Mouse (Mus musculus) CD4-positive, CD25-positive, alpha-beta regulatory T cell, adult 4 months (primary cell): ENCODE data around the gene Krba1. TPM values are rescaled to one million over a fixed set of nuclear protein-coding genes. Genes with fewer than 3 reads are reported as not detected.

Source experiments
- ATAC-seq: one replicate; pipeline ENCODE4 v1.8.0; 2017
- polyA plus RNA-seq, 2 experiments: library from polyadenylated mRNA; unstranded; fragments of 100-300 nt; shearing (Covaris generic); gene quantifications; one replicate each; pipeline ENCODE4 v1.2.1; 2017

Gene Krba1
- 10 to 100 TPM; 11.9 to 22.8 TPM for polyA plus RNA-seq

DNA sequence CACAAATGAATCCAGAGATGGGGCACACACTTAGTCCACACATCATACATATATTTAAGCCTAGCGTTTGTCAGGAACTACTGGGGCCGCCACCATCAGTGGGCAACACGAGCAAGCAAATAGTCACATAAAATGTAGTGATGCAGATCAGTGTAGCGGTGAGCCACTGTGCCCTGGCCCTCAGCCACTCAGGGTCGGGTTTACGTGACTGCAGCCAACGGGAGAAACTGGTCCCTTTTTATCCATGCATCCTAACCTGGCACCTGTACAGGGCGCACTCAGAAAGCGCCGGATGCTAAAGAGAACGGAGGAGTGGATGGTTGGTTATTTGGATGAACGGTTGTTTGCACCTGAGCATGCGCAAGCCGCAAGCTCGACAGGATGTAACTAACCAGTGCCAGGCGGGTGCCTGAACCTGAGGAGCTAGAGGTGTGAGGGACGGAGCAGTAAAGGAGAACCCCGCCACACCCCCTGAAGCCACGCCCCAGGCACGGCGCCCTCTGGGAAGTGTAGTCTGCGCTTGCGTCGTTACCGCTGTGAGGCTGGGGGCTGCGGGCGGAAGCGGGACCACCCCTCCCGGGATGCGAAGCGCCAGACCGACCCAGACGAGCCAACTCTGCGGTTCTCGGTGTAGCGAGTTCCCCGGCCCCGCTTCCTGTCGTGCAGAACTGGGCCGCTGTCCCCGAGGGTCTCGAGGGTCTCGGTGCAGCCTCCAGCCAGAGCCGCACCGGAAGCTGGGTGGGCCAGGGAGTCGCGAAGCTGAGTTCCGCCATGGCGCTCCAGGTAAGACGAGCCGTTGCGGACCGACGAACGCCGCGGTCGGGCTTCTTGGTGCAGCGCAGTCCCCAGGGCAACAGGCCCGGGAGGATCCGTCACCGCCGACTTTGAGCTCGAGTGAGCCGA, at the start of gene Krba1:
Gene Krba1, plus strand, starts transcription at position 482 of the 903 bp plus-strand sequence.
- ATAC-seq: peak; percentile 97

- peak; percentile 77 for ATAC-seq
Measured at GRCm38 (mm10) chr6:48358897-48359296, 36.5 kb upstream of the Krba1 start.

DNA sequence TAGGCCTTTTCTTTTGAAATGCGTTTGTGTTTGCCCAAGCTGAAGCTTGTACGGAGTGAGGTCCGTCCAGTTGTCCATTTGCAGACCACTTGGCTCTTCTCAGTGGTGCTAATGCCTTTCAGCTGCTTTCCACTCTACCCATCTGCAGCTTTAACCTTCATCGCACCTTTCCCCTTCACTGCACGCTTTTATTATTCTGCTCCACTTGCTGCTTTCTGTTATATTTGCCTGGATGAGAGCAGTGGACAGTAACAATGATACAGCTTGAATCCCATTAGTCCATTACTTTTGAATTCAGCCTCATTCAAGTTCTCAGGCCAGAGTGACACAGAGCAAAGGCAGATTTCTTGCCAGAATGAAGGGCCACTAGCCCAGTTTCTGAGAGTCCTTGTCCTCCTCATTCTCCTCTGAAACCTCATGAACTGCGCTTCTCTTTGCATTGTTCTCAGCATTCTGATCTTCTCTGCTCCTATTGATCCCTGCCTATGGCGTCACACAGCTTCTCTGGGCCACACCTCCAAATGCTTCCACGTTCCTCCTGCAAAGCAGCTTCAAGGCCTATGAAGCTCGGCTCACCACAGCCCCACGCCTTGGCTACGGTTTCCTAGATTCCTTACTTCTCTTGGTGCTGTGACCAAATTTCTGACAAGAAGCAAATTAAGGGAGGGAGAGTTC, 28.9 kb upstream of the Krba1 start:
- no peak for ATAC-seq

DNA sequence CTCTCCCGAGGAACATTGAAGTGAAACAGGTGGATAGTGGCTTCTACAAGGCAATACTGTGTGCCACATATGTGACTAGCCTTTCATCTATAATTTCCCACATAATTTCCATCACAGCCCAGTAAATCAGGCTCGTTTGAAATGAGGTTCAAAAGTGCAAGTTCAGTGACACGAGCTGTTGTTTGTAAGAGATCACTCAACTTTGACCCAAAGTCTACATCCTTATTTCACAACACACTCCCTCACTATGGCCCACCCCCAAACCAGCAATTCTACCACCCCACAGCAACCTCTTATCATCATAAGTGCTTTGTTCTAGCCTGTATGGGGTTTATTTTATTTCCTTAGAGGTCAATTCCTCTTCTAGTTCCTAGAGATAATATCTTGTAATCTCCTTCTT, 7.2 kb upstream of the Krba1 start:
- no peak for ATAC-seq

DNA sequence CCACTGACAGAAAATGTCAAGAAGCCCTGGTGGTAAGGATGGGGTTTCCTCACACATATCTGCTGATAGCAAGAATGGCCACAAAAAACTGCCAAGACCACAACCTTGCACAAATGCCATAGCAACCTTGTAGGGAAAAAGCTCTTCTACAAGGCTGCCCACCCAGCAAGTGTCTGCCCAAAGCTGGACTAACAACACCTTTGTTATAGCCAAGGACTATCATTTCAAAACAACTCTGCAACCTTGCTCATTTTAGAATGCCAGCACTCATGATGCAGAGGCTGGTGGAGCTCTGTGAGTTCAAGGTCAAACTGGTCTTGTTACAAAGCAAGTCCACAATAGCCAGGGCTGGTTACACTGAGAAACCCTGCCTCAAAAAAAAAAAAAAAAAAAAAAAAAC, 1.6 kb upstream of the Krba1 start:
- no peak for ATAC-seq

DNA sequence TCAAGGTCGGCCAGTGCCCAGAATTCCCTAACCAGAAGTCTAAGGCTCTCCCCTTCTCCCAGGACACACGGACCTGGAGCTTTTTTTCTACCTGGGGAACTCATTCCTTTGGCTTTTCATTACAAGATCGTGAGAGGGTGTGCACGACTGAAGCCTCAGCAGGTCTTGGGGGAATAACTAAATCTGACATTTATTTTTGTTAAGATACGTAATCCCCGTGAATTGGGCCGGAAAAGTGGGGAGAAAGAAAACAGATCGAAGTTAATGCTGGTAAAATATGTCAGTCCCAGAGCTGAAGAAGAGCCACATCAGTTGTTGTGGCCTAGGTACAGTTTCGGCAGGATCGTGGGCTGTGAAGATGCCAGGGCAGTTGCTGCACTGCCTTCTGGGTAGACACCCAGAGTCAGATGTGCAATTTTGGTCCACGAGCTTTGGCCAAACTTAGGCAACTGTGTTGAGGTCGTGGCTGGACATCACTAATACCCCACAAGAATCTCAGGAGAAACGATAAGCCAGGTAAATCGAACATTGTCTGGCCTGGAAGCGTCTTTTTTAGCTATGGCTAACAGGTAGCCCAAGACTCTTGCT, 716 bp downstream of the Krba1 start:
- no peak for ATAC-seq

DNA sequence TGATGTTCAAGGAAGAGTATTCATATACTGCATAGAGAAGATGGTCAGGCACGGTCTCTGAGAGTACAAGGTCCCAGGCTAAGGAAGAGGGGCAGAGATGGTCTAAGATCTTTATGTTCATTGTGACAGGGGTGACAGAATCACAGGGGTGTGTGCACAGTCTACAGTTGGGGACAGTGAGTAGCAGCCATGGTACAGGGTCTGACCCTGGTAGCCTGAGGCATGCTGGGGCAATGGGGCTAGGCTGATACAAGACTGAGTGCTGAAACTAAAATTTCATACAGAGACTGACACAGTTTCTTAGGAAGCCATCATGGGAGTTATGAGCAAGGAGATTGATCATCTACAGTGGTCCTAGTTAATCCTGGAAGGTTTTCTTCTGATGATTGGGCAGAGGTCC, 1.3 kb downstream of the Krba1 start:
- no peak for ATAC-seq

DNA sequence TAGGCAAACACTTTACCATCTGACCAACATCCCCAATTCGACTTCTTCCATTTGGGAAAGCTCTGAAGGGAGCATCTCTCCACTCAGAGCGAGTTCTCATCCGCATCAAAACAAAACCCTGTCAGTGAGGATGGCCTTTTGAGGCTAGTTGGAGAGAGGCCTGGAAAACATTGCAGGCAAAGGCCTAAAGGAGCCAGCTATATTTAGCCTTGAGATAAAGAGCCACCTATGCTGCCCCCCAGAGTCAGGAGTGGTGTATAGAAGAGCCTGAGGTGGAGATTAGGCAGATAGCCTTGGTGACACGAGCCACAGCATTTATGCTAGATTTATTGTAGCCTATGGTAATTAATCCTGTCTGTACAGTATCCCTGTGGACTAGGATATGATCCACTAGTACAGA, 1.9 kb downstream of the Krba1 start:
- no peak for ATAC-seq

DNA sequence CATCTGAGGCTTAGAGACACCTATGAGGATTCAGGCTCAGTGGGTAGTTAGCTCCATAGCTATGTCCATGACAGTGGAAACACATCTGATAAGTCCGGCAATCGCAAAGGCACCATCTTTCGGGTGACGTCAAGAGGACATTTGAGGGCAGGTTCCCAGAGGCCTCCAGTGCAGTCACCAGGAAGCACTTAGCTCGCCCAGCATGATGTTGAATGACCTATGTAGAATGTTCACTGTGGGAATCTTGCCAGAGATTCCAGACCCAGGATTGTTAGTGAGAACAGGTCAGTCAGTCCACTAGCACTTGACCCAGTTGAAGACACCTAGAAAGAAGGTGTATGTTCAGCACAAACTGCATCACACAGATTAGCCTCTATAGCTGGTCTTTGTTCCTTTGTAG, 4.5 kb downstream of the Krba1 start:
- ATAC-seq: no peak

- ATAC-seq: no peak
Measured at GRCm38 (mm10) chr6:48404071-48404470, 8.7 kb downstream of the Krba1 start.

DNA sequence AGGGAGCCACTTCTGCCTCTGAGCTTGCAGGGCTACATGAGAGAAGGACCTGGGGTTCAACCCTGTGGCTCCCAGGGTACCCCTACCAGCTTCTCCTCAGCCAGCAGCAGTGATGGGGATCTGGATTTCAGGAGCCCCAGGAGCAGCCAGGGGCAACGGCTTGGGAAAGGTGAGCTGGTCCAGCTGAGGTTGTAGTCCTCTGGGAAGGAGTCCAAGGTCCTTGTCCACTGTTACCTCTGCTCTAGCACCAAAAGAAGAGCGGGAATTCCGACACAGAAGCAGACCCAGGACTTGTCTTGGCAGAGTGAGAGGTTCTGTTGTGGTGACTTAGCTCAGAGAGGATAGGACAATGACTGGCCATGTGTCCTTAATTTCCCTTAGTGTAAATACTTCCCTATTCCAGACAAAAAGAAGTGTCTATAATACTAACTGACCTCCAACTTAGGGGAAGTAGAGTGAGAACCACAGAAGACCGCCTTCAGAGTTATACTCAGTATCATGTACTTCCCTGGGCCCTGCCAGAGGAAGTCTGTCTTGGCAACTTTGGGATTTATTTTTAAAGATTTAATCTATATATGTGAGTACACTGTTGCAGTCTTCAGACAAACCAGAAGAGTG, 14.4 kb downstream of the Krba1 start:
- no peak for ATAC-seq

DNA sequence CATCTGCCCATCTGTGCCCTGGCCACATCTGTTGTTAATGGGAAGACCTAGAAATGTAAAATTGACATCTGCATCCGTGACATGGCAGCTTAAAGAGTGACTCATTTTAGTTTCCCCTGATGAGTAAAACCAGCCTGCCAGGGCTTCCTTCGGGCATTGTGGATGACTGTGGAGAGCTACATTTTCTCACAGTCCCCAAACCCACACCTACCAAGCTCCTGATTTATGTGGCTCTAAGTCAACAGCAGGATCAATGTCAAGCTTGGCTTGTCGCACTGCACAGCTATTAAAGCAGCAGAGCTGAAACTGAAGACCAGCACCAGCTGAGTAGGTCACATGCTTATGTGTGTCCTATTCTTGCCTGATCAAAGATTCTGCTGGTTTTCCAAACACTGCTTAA, 15.2 kb downstream of the Krba1 start:
- ATAC-seq: no peak

DNA sequence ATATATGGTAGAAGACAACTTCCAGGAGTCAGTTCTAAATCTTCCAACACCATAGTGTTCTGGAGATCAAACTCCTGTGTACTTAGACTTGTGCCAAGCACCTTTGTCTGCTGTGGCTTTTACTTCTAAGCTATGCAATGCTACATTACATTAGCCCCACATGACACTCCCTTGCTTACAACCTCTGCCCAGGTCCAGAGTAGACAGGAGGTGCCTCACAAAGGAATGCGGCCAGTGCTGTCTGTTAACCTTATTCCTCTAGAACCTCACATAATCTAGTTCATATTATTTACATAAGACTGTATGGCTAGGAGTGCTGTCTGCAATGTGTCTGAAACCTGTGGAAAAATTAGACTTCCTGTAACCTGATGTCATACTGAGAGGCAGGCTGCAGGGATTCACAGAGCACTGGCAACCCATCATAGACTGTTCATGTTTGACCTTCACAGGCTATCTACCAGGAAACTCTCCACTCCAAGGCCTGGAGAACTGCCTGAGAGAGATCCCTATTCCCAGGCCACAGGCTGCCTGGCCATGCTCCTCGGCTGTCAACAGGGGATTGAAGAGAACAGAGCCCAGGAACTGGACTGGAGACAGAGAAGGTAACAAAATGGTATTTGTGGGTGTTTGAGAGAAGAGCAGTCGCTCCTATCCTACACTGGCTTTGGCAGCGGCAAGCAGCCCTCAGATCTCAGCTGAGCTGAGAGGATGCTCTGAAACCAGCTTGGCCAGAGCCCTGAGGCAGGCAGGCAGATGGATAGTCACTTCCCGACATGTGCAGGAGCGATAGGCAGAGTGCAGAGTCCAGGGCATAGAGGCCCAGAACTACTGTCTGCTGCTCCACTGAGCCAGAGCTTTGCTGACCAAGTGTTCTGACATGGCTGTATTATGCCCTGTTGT, 16.1 kb downstream of the Krba1 start:
- no peak for ATAC-seq

GRCm38 (mm10) chr6:48412147-48412546, 16.8 kb downstream of the Krba1 start:
- no peak for ATAC-seq

- ATAC-seq: no peak
Measured at GRCm38 (mm10) chr6:48412662-48413061, 17.3 kb downstream of the Krba1 start.

GRCm38 (mm10) chr6:48413081-48413480, 17.7 kb downstream of the Krba1 start:
- ATAC-seq: no peak

- no peak for ATAC-seq
Measured at GRCm38 (mm10) chr6:48414886-48415285, 19.5 kb downstream of the Krba1 start.

DNA sequence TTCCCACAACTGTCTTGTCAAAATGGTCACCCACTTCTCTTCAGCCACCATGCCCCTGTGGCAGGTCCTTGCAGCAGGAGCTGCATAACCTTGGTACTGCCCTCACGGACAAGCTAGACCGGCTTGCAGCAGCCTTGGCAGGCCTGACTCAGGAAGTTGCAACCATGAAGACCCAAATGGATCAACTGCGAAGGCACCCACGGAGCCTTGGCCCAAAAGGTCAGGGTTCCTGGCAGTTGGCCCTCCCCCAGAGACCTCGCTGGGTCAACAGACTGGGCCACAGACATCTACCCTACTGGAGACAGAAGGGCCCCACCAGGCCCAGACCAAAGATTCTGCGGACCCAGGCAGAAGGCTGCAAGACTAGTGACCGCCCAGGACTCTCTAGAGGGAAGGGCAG, 20.2 kb downstream of the Krba1 start:
- no peak for ATAC-seq

DNA sequence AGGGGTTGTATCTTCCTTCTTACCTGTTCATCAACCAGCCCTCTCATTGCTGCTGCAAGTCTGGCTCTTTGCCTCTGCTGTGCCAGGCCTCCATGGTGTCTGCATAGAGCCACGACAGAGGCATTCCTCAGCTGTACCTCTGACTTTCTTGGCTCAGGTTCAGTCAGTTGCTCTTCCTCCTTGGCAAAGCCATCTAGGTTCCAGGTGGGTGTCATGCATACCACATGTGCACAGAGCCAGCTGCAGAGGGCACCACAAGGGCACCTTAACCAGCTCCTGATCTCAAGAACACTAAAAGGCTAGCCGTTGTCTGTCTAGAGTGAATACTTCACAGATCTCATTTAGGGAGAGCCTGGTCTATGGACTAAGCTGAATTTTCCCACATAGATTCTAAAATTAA, 21.1 kb downstream of the Krba1 start:
- ATAC-seq: no peak

- no peak for ATAC-seq
Measured at GRCm38 (mm10) chr6:48420647-48421046, 25.3 kb downstream of the Krba1 start.

GRCm38 (mm10) chr6:48423336-48423735, 27.9 kb downstream of the Krba1 start:
- ATAC-seq: no peak

DNA sequence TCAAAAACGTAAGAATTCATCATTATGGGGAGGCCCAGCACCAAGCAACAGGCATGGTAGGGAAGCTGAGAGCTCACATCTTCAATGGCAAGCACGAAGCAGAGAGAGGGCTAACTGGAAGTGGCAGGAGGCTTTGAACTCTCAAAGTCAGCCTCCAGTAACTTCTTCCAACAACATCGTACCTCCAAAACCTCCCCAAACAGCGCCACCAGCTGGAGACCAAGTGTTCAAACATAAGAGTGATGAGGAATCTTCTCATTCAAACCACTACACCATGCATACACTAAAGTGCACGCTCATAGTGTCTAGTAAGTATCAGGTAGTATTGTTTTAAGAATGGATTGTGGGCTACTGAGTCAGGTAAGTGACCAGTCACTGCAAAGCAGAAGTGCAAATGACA, 28.7 kb downstream of the Krba1 start:
- no peak for ATAC-seq
